Mouse (Mus musculus): ENCODE data around the gene Cyb5rl.

Gene Cyb5rl

DNA sequence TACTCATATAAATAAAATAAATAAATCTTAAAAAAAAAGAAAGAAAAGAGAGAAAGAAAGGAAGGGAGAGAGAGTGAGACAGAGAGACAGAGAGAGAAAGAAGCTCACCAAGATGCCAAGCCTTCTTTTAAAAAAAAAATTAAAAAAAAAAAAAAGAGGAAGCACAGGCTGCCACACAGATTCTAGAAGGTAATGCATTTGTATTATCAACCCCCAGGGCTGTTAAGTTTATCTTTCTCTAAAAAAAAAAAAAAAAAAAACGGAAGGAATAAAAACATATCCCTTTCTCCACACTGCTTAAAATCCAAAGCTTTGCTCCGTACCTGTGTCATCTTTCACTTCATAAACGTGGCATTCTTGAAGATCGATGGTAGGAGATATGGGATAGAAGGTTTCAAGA is 5.2 kb upstream of the Cyb5rl start:
- in situ Hi-C loops (cut with MseI, MboI), result no loop called here

- in situ Hi-C loops (cut with MseI, MboI), result no loop called here
Observed at GRCm38 (mm10) chr4:107063214-107063613, 3.6 kb upstream of the Cyb5rl start.

DNA sequence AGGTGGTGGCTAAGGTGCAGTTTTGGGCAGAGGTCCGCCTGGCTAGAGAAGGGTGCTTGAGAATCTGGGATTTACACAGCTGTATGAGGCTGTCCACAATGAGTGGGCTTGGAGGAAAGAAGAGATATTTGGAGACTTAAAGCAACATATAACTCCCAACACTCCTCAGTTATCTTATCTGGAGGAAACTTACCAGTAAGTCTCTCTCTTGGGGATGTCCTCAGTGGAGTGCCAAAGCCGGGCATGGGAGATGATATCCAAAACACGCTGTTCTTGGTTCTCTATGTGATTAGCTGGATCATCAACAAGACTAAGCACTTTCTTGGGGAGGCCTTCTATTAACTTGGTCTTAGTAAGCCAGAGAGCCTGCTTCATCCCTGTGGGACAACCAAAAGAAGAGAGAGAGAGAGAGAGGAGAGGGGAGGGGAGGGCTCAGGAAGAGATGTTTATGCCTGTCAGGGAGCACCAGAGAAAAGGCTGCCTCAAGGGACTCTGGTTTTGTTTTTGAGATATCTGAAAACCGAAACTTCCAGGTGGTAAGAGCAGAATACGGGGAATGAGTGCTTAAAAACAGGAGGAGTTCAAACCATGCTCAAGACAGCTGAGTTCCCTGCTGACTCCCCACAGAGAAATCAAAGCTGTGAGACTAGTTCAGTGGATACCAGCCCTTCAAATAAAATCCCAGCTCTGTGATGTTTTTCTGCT is 2.2 kb upstream of the Cyb5rl start:
- in situ Hi-C loops (cut with MseI, MboI), result no loop called here

GRCm38 (mm10) chr4:107067151-107067840 is 508 bp downstream of the Cyb5rl start:
- in situ Hi-C loops (cut with MseI, MboI), result no loop called here

GRCm38 (mm10) chr4:107072343-107072742 is 5.6 kb downstream of the Cyb5rl start:
- in situ Hi-C loops (cut with MseI, MboI), result no loop called here

DNA sequence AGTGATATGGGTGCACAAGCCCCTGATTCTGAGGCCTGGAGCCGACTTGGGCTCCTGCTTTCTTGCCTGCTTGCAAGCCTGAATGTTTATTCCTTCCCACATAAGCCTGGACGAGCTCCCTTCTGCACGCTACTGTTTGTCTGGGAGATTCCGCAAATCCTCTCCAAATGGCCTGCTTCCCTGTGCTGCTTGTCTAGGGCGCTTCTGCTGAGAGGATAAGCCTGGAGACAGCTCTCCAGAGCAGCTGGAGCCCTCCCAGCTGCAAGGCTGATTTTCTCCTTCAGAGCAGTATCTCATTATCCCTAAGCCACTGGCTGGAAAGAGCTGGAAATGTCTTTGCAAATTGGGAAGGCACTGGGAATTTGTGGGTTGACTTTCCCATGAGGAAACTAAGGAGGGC is 8.7 kb downstream of the Cyb5rl start:
- in situ Hi-C loops (cut with MseI, MboI), result no loop called here

DNA sequence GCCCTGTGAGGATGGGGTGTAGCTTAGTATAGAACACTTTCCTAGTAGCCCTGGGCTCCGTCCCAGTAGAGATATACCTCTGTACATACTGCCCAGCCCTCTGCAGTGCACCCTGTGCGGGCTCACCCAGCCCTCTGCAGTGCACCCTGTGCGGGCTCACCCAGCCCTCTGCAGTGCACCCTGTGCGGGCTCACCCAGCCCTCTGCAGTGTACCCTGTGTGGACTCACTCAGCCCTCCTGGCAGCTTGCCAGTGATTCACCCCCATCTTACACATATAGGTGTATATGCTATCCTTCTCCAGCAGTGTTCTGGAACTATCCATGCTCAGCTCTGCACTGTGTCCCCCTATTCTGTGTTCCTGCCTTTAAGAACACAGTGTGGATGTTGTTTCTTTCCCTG is 12.1 kb downstream of the Cyb5rl start:
- in situ Hi-C loops (cut with MseI, MboI), result no loop called here

GRCm38 (mm10) chr4:107079716-107080115 is 12.9 kb downstream of the Cyb5rl start:
- in situ Hi-C loops (cut with MseI, MboI), result no loop called here

GRCm38 (mm10) chr4:107082185-107082584 is 15.4 kb downstream of the Cyb5rl start:
- in situ Hi-C loops (cut with MseI, MboI), result no loop called here

DNA sequence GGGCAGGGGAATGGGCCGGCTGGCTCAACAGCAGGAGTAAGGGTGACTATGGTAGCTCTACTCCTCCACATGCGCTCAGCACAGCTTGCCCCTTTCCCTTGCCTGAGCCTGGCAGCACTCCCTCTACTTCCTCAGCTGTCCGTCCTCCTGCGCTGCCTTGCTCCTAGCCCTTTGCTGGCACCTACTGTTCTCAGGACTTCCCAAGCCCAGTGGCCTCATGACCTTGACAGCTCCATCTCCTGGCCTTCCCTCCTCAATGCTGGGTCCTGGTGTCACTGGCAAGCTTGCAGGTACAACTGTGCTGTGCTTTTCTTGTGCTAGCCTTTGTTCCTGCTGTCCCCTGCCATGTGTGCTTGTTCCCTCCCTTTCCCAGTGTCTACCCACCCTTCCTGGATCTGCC is 16.3 kb downstream of the Cyb5rl start:
- in situ Hi-C loops (cut with MseI, MboI), result no loop called here

GRCm38 (mm10) chr4:107084343-107084742 is 17.6 kb downstream of the Cyb5rl start:
- in situ Hi-C loops (cut with MseI, MboI), result no loop called here

DNA sequence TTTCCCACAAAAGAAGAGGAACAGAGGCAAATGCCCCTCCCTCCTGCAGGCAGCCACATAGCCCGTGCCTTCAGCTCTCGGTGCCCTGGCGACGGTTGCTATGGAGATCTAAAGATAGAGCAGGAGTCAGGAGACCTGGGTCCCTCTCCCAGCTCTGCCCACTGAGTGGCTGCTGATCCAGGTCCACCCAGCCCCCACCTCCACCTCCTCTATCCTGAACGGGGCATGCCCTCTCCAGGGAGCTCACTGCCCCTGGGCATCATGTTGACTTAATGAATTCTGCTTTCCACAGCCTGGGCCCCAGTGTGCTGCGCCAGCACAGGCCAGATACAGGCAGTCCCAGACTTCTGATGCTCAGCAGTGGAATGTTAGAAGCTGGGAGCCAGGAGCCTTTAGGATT is 18.1 kb downstream of the Cyb5rl start:
- in situ Hi-C loops (cut with MseI, MboI), result no loop called here

DNA sequence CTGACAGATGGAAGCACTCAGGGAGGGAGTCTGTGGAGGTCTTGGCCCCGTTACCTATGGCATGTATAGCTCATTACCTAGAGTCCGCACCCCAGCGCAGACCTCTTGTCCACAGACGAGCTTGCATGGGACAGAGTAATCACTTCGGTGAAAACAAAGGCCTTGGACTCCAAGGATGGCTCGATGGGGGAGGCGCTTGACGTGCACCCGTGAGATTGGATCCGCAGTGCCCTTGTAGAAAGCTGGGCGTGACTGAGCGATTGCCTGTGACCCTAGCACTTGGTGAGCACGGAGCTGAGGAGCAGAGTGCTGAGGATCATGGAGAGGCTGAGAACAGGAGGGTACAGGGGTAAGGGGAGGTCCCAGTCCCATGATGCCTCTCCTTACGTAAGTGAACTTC is 24.9 kb downstream of the Cyb5rl start:
- in situ Hi-C loops (cut with MseI, MboI), result no loop called here

DNA sequence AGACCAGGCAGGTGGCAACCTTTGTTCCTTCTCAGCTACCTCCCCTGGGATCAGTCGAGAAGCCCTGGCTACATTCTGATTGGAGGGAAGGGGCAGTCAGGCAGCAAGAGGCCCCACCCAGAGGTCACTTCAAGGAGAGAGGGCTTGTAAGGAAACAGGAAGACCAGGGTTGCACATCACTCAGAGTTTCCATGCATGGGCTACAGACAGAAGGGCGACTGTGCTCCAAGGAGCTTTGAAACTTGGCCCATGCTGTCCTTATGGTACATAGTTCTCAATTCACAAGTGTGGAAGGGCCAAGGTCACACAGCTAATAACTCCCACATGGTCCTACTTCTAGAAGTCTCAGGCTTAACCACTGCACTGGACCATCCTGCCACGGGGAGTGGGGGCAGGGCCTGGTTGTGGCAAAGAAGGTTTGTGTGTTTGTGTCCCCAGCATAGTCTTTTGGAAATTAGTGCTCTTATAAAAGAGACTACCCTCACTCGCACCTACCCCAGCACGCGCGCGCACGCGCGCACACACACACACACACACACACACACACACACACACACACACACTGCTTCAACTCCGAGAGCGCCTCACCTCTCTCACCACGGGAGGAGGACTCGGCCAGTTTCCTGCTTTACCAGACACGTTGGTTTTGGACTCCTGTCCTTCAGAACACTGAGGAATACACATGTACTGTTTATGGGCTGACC is 27.8 kb downstream of the Cyb5rl start:
- in situ Hi-C loops (cut with MseI, MboI), result no loop called here

- in situ Hi-C loops (cut with MseI, MboI), result no loop called here
Observed at GRCm38 (mm10) chr4:107096043-107096442, 29.3 kb downstream of the Cyb5rl start.

GRCm38 (mm10) chr4:107096841-107097373 is 30.1 kb downstream of the Cyb5rl start, which contains the start of gene Cdcp2:
Gene Cdcp2 (plus strand): TSS chr4:107096891.
- in situ Hi-C loops (cut with MseI, MboI), result no loop called here

GRCm38 (mm10) chr4:107097871-107098270 is 31.1 kb downstream of the Cyb5rl start:
- in situ Hi-C loops (cut with MseI, MboI), result no loop called here

- in situ Hi-C loops (cut with MseI, MboI), result no loop called here
Observed at GRCm38 (mm10) chr4:107098375-107098774, 31.6 kb downstream of the Cyb5rl start.

DNA sequence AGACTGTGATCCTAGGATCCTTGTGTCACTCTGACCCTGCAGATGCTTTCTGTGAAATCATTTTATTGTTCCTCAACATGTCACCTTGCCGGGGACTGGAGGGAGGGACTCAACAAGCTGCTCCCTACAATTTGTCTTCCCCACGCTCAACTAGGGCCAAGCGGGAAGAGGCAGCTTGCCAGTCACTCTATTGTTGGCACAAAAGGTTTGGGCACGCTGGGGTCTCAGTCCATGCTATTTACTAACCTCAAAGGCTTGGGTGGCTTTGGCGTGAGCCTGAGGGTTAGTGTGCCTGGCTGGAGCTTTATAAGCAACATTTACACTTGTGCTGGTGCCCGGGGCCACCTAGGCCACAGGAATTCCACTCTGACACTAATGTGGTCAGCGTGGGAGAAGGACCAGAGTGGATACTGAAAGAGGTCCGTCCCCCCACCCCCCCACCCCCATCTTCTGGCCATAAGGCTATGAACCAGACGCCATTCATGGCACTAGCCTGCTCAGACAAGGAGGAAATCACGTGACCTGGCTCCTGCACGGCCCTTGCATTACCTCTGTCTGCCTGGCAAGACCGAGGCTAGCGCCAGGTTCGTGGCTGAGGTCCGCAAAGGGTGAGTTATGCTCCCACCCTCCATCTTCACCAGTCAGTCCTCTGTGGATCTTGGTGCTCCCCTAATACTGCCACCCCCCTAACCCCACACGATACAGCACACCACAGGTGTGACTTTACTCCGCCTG is 32.2 kb downstream of the Cyb5rl start:
- in situ Hi-C loops (cut with MseI, MboI), result no loop called here

DNA sequence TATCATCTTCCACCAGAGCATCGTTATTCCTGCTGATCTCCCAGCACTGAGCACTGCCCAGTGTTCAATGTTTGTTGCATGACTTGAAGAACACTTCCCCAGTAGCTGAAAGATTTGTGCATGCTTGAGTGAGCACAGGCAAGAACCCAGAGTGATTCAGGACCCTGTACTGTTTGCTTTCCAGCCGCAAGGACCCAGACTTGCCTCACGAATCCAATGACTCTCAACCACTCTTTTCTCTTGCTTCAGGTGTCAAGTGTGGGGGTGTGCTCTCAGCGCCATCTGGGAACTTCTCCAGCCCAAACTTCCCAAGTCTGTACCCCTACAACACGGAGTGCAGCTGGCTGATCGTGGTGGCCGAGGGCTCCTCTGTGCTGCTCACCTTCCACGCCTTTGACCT is 35.4 kb downstream of the Cyb5rl start:
- in situ Hi-C loops (cut with MseI, MboI), result no loop called here

DNA sequence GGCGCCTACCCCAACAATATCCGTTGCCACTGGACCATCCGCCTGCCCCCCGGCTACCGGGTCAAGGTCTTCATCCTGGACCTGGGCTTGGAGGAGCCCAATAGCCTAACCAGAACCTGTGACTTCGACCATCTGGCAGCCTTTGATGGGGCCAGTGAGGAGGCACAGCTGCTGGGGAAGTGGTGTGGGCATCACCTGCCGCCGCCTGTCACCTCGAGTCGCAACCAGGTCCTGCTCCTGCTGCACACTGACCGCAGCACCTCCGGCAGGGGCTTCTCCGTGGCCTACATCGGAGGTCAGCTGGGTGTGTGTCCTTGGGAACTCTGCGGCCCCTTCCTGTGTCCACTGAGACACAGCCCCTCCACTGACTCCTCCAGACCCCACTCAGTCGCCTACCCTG is 40.0 kb downstream of the Cyb5rl start:
- in situ Hi-C loops (cut with MseI, MboI), result no loop called here

GRCm38 (mm10) chr4:107108291-107108731 is 41.5 kb downstream of the Cyb5rl start:
- in situ Hi-C loops (cut with MseI, MboI), result no loop called here

Data from mouse trophoblast stem cell (cell line).